Mouse (Mus musculus): ENCODE results near the gene Cdk9.

DNA sequence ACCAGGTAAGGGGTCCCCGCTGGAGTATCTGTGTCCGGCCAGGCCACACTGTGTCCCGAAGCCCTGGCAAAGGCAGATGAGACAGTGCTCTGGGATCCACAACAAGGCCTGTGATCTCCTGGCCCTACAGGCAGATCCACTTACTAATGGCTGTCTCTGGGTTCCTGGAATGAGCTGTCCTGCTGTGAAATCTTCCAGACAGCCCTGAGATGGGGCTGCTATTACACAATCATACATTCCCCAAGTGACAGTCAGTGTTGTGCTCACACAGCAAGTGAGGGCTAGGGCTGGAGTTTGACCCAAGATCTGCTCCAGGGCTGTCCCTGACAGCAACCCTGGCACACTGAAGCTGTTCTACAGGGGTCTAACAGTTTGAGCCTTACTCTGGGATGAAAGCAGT is 27.1 kb downstream of the Cdk9 start:
- no peak for TF ChIP-seq POU5F1 (IDR thresholded peaks at IDR 0.05; ENCODE audit: borderline replicate concordance, low read length)
- TF ChIP-seq CTCF (conservative IDR thresholded peaks at IDR 0.05; ENCODE audit: low read length), result no peak
- no peak for TF ChIP-seq NANOG (IDR thresholded peaks at IDR 0.05; ENCODE audit: borderline replicate concordance, low read length)

All from E14TG2a.4 (cell line).